In genomic region chr6:68750451-68750850, GRCm38 (mm10) we compare ENCODE assay signal across 22 mouse cellular contexts.
"Had no signal": no experiment of that assay in that cellular context is flagged by ENCODE, and none has a peak within 500 bp of the region (broad histone marks: within the 10 kb centered on the region; RNA-seq: fewer than 3 reads in every experiment).

No protein-coding gene starts in this region.

- H3K27ac ChIP-seq: liver, embryonic 12.5 days; liver, embryonic 14.5 days; lung, embryonic 15.5 days; macrophage; midbrain, embryonic 13.5 days; neural tube, embryonic 13.5 days; neural tube, embryonic 15.5 days; stomach, embryonic 15.5 days; stomach, postnatal 0 days had no signal

- DNase-seq: lung, adult 2 months; lung, postnatal 14 days; lung, postnatal 36 days; right cerebral cortex, postnatal 14 days; spleen, adult 18-20 months; thymus, adult 2 months; thymus, postnatal 25 days; thymus, postnatal 4 days had no signal

- H3K4me3 ChIP-seq: liver, embryonic 12.5 days; lung, embryonic 15.5 days; megakaryocyte, embryonic 14.5 days; midbrain, embryonic 13.5 days; myocyte; neural tube, embryonic 13.5 days; neural tube, embryonic 15.5 days; stomach, embryonic 15.5 days had no signal

- H3K4me2 ChIP-seq: liver, embryonic 12.5 days; lung, embryonic 15.5 days; midbrain, embryonic 11.5 days; midbrain, embryonic 13.5 days; neural tube, embryonic 13.5 days; neural tube, embryonic 15.5 days; stomach, embryonic 15.5 days had no signal

- H3K36me3 ChIP-seq: liver, embryonic 12.5 days; lung, embryonic 15.5 days; midbrain, embryonic 13.5 days; neural tube, embryonic 13.5 days; neural tube, embryonic 15.5 days; stomach, embryonic 15.5 days had no signal

- H3K27me3 ChIP-seq: liver, embryonic 12.5 days; lung, embryonic 15.5 days; megakaryocyte, embryonic 14.5 days; midbrain, embryonic 13.5 days; neural tube, embryonic 13.5 days; neural tube, embryonic 15.5 days; stomach, embryonic 15.5 days had no signal

- ATAC-seq: liver, embryonic 12.5 days; lung, postnatal 0 days; midbrain, embryonic 13.5 days; midbrain, embryonic 16.5 days had no signal

- H3K9me3 ChIP-seq: lung, embryonic 15.5 days; megakaryocyte, embryonic 14.5 days; midbrain, embryonic 13.5 days; neural tube, embryonic 13.5 days; neural tube, embryonic 15.5 days; stomach, embryonic 15.5 days had no signal

- H3K4me1 ChIP-seq: liver, embryonic 12.5 days; lung, embryonic 15.5 days; megakaryocyte, embryonic 14.5 days; midbrain, embryonic 13.5 days; neural tube, embryonic 13.5 days; neural tube, embryonic 15.5 days; stomach, embryonic 15.5 days had no signal

- H3K9ac ChIP-seq: liver, embryonic 12.5 days; liver, embryonic 14.5 days; lung, embryonic 15.5 days; midbrain, embryonic 13.5 days; neural tube, embryonic 13.5 days; neural tube, embryonic 15.5 days; stomach, embryonic 15.5 days had no signal
